Mouse (Mus musculus) MEL (cell line): ENCODE measurements around the gene Rab3gap2.

Source experiments
- CTCF ChIP-seq, 3 experiments: IDR thresholded peaks in 2 of 3; conservative IDR thresholded peaks in 1 of 3; 2 replicates each; pipeline ENCODE4 v1.5.1; 2011 to 2012; ENCODE audit warnings: low read length in 3 of 3, low read depth in 2 of 3, mild to moderate bottlenecking in 2 of 3, improper control_type of control experiment in 1 of 3, inconsistent platforms in 1 of 3, mixed read lengths in 1 of 3, moderate library complexity in 1 of 3; ENCODE audit not compliant: control insufficient read depth in 1 of 3, insufficient read depth in 1 of 3, poor library complexity in 1 of 3, severe bottlenecking in 1 of 3
- E2F4 ChIP-seq: IDR thresholded peaks from 2 replicates; pipeline ENCODE4 v1.6.1; 2011; ENCODE audit warnings: low read depth, low read length, improper control_type of control experiment, borderline replicate concordance
- EP300 ChIP-seq, 2 experiments: IDR thresholded peaks; 2 replicates each; pipeline ENCODE4 v1.6.1; 2011; ENCODE audit warnings: improper control_type of control experiment in 2 of 2, low read length in 2 of 2, low read depth in 1 of 2, mild to moderate bottlenecking in 1 of 2
- GATA1 ChIP-seq: IDR thresholded peaks from 2 replicates; pipeline ENCODE4 v1.6.1; 2011; ENCODE audit warnings: low read depth, low read length, improper control_type of control experiment
- JUND ChIP-seq: IDR thresholded peaks from 2 replicates; pipeline ENCODE4 v1.6.1; 2011; ENCODE audit warnings: low read depth, mild to moderate bottlenecking, improper control_type of control experiment, low read length
- MAFK ChIP-seq: IDR thresholded peaks from 2 replicates; pipeline ENCODE4 v1.6.1; 2011; ENCODE audit warnings: low read depth, mild to moderate bottlenecking, low read length, improper control_type of control experiment, borderline replicate concordance
- MEF2A ChIP-seq: IDR thresholded peaks from 2 replicates; pipeline ENCODE4 v1.6.1; 2014; ENCODE audit warnings: low read depth, mild to moderate bottlenecking, inconsistent platforms, low read length, improper control_type of control experiment; ENCODE audit not compliant: poor library complexity, insufficient replicate concordance, severe bottlenecking; ENCODE audit errors: extremely low read depth
- MYC ChIP-seq: IDR thresholded peaks from 2 replicates; pipeline ENCODE4 v1.6.1; 2011; ENCODE audit warnings: low read depth, mild to moderate bottlenecking, low read length, improper control_type of control experiment, moderate library complexity
- NELFE ChIP-seq: IDR thresholded peaks from 2 replicates; pipeline ENCODE4 v1.6.1; 2011; ENCODE audit warnings: low read depth, low read length, improper control_type of control experiment
- POLR2A ChIP-seq, 2 experiments: IDR thresholded peaks; 2 replicates each; pipeline ENCODE4 v1.6.1; 2011 to 2012; ENCODE audit warnings: low read length in 2 of 2, mild to moderate bottlenecking in 2 of 2, control low read depth in 1 of 2, improper control_type of control experiment in 1 of 2, low read depth in 1 of 2, moderate library complexity in 1 of 2; ENCODE audit not compliant: control insufficient read depth in 1 of 2, insufficient read depth in 1 of 2, poor library complexity in 1 of 2
- SIN3A ChIP-seq: IDR thresholded peaks from 2 replicates; pipeline ENCODE4 v1.6.1; 2012; ENCODE audit warnings: low read length, improper control_type of control experiment, inconsistent platforms
- USF1 ChIP-seq: IDR thresholded peaks from 2 replicates; pipeline ENCODE4 v1.6.1; 2014; ENCODE audit warnings: low read depth, mild to moderate bottlenecking, inconsistent platforms, low read length, improper control_type of control experiment, moderate library complexity
- USF2 ChIP-seq, 2 experiments: IDR thresholded peaks; 2 replicates each; pipeline ENCODE4 v1.6.1; 2011 to 2012; ENCODE audit warnings: improper control_type of control experiment in 2 of 2, low read length in 2 of 2, borderline replicate concordance in 1 of 2, inconsistent platforms in 1 of 2, low read depth in 1 of 2, mild to moderate bottlenecking in 1 of 2; ENCODE audit not compliant: insufficient read depth in 1 of 2
- ZNF384 ChIP-seq: IDR thresholded peaks from 2 replicates; pipeline ENCODE4 v1.6.1; 2012; ENCODE audit warnings: low read depth, mild to moderate bottlenecking, inconsistent platforms, low read length, improper control_type of control experiment

- no peak for TF ChIP-seq GATA1
- TF ChIP-seq JUND = no peak
- no peak for TF ChIP-seq SIN3A
- no peak for TF ChIP-seq MAFK
- TF ChIP-seq NELFE = no peak
- TF ChIP-seq EP300 (IDR thresholded peaks at IDR 0.05; ENCODE audit: low read depth in 1 of 2, low read length in 2 of 2) = no peak
- TF ChIP-seq CTCF (IDR thresholded peaks at IDR 0.05 in 2 of 3, conservative IDR thresholded peaks at IDR 0.05 in 1 of 3; ENCODE audit: control insufficient read depth in 1 of 3, insufficient read depth in 1 of 3, low read depth in 2 of 3, low read length in 3 of 3, poor library complexity in 1 of 3, severe bottlenecking in 1 of 3) = no peak
- no peak for TF ChIP-seq MEF2A
- TF ChIP-seq USF2 (IDR thresholded peaks at IDR 0.05; ENCODE audit: borderline replicate concordance in 1 of 2, insufficient read depth in 1 of 2, low read depth in 1 of 2, low read length in 2 of 2) = no peak
- TF ChIP-seq USF1 = no peak
- TF ChIP-seq E2F4 = no peak
- TF ChIP-seq POLR2A (IDR thresholded peaks at IDR 0.05; ENCODE audit: control insufficient read depth in 1 of 2, insufficient read depth in 1 of 2, low read depth in 1 of 2, low read length in 2 of 2, poor library complexity in 1 of 2) = no peak
- TF ChIP-seq MYC = no peak
- no peak for TF ChIP-seq ZNF384
These were observed 87.4 kb downstream of the Rab3gap2 start for GRCm38 (mm10) chr1:185291336-185291735.
